Mouse (Mus musculus) urinary bladder, adult 2 months (tissue): ENCODE measurements around the gene Glt1d1. TPM values are rescaled to one million over a fixed set of nuclear protein-coding genes. Genes with fewer than 3 reads are reported as not detected.
"Not testable (repeated sequence)": the region's sequence is repeated elsewhere in the genome, so short reads cannot be mapped to it uniquely, and the experiment has no call there.

Experiments used
- DNase-seq: peaks from one replicate; pipeline ENCODE4 v3.0.0; 2022; ENCODE audit warnings: low spot score
- polyA plus RNA-seq: library from polyadenylated mRNA; depleted of rRNA; stranded (reverse); fragments of >200 nt; gene quantifications from 2 replicates; pipeline ENCODE4 v1.2.3, GENCODE M21; 2012

The Glt1d1 gene
- polyA plus RNA-seq, 1 experiment = 0.08 TPM

DNA sequence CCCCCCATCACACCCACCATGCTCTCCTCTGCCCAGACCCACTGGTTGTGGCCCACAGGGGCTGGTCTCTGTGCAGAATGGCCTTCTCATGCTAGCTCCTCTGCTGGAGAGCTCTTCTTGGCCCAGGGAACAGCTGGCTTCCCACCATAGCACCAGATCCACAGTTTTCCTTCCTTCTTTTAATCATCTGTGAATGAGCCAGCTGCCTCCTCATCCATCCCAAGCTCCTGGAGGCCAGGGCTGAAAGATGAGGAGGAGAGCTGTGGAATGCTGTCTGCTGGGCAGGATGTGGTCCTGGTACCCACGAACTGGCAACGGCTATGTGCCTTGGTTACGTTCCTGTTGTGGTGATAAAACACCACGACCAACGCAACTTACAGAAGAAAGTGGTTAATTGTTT, 67.6 kb downstream of the Glt1d1 start:
- DNase-seq = no peak

DNA sequence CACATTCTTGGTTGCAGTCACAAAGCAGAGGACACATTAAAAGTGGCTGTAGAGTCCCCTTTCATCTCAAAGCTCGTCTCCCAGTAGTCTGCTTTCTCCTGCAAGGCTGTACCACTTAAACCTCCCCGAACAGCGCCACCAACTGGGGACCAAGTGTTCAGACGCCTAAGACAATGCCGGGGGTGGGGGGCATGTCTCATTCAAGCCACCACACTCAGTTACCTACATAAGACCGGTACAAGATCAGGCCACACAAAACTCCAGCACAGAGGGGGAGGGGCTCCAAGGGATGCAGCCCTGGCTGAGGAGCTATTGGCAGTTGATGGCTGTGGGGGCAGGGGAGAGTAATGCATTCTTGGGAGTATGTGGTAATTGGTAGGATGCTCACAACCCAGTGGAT, 68.1 kb downstream of the Glt1d1 start:
- no peak for DNase-seq

DNA sequence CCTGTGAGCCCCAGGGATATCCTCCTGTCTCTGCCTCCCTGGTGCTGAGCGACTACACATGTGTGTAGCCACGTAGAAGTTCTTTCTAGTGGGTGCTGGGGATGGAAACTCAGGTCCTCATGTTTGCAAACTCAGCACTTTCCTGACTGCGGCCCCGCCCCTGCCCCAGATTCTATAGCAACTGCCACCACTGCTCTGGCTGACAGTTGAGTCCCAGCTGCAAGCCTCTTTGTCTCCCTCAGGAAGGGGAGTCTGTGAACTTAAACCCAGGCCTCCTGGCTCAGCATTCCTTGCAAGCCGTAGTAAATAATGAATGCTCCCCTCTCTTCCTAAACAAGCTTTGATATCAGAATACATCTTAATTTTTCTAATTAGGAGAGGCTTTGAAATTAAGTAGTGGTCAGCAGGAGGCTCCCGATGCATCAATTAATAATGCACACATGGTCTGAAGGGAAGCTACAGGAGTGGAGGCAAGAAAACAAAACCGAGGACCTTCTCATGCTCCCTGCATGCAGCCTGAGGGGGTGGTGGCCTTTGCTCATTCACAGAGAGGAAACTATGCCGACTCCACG, 71.6 kb downstream of the Glt1d1 start:
- DNase-seq = no peak

DNA sequence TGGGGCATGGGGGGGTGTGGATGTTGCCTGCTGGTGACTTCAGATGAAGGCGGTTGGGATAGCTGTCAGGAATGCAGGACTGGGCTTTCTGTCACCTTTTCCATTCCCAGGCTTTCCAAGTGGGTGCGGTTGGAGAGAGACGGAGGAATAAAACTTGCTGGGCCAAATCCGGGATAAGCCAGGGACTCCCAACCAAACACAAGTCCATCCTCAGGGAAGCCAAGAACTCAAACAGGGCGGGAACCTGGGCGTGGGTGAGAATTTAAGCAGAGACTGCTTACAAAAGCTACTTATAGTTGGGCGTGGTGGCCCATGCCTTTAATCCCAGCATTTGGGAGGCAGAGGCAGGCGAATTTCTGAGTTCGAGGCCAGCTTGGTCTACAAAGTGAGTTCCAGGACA, 73.2 kb downstream of the Glt1d1 start:
- no peak for DNase-seq

- no peak for DNase-seq
These were observed 73.9 kb downstream of the Glt1d1 start for GRCm38 (mm10) chr5:127705976-127706375.

DNA sequence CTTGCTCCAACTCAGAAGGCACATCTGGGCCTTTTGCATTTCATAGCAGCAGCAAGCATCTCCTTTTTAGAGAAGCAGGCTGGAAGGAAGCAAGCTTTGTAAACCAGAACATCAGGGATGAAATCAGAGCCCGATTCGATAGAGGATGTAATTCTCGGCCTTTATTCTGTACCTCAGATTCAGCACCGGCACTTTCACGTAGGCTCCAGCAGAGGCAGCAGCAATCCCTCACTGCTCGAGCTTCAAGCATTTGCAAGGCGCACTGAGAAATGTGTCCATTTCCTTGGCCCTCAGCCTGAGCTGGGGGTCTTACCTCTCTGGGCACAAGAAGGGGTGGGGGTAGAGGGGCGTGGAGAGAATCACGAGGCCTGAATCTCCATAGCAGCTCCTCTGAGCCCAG, 76.1 kb downstream of the Glt1d1 start:
- no peak for DNase-seq

DNA sequence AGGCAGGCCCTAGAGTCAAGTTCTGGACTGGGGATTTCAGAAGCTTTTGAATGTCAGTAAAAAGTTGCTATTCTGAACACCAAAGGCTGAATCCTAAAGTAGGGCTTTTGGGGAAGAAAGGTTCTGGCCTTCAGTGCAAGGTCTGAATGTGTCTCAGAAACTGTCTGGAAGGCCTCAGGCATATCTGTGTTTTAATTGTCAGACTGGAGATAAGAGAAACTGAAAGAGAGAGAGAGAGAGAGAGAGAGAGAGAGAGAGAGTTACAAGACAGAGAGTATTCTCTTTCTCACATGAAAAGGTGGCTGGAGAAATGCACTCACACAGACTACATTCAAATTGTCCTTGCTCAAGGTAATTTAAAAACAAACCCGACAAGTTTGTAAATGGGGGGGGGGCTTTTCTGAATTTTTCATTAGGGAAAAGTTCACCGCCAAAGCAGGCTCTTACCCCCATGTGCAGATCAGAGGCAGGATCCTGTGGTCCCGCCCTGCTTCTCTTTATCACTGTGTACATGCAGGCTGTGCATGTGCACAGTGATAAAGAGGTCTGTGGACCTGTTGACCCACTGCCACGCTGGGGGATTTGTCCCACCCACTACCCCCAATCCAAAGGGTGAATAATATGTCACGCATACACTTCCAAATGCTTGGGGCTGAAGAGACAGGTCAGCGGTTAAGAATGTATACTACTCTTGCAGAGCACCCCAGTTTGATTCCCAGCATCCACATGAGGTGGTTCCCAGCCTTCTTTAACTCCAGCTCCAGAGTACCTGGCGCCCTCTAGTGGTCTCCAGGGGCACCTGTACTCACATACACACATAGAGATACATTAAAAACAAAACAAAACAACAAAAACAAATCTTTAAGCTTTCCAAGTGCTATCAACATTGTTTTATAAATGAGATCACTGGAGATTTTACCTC, 83.0 kb downstream of the Glt1d1 start:
- no peak for DNase-seq

DNA sequence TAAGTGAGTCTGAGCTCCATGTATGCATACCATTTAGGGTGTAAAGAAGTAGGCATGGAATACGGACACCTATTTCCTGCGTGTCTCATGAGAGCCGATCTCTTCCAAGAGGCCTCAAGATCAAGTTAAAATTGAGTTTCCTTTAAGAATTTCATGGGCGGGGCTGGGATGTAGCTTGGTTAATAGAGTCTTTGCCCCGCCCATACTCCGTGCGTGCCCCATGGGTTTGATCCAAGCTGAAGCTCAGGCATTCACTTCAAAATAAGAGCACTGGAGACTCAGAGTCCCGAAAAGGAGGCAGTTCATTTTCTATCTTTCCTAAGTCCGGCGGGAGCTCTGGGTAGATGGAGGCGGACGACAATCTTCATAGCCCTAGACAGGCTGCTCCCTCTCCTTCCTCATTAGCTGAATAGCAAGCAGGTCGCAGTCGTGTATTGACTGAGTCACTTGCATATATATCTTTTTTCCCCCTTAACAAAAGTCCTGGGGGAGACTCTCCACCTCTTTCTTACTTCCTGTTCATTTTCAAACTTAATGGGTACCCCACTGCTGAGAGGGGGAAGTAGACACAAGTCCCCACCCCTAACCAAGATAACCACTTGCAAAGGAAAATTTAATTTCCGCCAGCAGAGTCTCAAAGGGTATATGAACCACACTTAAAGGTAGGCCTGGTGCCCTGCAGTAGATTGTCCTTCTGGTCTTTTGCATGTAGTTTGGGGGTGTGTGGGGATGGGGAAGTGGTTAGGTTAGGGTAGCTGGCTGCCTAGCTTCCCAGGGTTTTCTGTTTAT, 88.7 kb downstream of the Glt1d1 start:
- DNase-seq = no peak

DNA sequence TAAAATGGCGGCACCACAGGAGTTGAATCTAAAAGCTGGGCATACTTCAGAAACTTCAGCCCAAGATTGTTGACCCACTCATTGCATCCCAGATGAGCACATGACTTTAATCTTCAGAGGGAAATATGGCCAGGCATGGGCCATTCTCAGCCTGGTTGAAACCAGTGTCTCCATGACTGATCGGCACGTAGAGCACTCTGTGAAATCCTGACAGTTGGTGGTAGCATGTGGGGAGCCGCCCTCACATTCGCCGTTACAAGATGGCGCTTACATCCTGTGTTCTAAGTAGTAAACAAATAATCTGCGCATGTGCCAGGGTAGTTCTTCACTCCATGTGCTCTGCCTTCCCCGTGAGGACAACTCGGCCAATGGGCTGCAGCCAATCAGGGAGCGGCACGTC, 90.1 kb downstream of the Glt1d1 start:
- not testable (repeated sequence) for DNase-seq

DNA sequence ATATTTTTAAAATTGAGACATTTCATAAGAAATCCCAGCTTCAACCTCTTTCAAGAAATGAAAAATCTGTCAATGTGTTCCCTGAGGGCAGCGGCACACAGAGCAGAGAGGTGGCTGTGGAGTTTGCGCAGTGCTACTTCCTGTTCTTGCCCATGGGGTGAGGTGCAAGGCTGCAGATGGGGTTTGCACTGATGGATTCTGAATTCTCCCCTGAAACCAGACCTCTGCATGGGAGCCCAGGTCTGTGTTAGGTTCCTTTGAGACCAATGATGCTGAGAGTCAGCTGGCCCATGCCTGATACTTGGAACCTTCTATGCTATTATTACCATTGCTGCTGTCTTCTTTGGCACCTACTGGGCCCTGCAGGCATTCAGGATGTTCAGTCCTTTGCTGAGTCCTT, 98.3 kb downstream of the Glt1d1 start:
- no peak for DNase-seq

- no peak for DNase-seq
These were observed 109.3 kb downstream of the Glt1d1 start for GRCm38 (mm10) chr5:127741331-127741730.

DNA sequence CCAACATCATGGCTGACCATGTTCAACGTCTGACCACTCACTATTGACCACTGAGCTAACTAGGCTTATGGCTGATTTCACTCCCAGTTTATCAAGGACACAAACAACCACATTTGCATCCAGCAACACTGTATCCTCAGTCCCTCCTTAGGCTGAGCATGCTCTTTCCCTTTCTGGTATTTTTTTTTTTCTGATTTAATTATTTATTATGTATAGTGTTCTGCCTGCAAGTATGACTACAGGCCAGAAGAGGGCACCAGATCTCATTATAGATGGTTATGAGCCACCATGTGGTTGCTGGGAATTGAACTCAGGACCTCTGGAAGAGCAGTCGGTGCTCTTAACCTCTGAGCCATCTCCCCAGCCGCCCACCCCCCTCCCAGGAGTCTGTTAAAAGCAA, 117.5 kb downstream of the Glt1d1 start:
- DNase-seq = not testable (repeated sequence)

GRCm38 (mm10) chr5:127751262-127751975, 119.4 kb downstream of the Glt1d1 start:
- DNase-seq = no peak

DNA sequence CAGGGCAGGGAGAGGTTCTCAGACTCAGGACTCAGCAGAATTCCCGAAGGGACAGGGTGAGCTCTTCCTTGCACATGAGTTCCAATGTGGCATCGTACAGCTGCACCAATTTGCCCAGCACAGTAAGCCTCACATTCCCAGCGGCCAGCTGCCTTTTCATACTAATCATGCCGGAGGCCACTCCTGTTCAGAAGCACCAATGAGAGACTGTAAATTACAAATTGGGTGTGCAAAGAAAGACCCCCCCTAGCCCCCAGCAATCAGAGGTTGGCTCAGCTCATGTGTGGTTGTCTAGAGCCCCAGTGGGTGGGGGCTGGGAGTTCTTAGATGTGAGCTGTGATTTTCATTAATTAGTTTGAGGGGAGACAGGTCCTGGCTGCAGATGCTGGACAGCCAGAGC, 123.5 kb downstream of the Glt1d1 start:
- DNase-seq = no peak

DNA sequence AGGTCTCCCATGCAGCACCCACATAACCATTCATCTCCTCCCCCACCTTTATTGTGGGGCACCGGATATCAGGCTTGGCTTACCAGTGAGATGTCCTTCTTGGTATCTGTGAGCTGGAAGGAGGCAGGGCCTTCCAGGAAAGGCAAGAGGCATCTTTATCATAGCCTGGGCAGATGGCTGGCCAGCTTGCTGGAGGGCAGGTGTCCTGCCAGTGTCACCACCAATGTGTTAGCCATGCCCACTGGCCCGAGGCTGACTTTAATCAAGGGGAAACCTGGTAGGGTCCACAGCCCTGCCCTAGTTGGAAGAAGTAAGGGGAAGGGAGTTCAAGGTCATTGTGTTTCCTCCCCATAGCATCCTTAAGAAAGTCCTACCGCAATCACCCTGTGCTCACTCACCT, 123.9 kb downstream of the Glt1d1 start:
- DNase-seq = no peak

DNA sequence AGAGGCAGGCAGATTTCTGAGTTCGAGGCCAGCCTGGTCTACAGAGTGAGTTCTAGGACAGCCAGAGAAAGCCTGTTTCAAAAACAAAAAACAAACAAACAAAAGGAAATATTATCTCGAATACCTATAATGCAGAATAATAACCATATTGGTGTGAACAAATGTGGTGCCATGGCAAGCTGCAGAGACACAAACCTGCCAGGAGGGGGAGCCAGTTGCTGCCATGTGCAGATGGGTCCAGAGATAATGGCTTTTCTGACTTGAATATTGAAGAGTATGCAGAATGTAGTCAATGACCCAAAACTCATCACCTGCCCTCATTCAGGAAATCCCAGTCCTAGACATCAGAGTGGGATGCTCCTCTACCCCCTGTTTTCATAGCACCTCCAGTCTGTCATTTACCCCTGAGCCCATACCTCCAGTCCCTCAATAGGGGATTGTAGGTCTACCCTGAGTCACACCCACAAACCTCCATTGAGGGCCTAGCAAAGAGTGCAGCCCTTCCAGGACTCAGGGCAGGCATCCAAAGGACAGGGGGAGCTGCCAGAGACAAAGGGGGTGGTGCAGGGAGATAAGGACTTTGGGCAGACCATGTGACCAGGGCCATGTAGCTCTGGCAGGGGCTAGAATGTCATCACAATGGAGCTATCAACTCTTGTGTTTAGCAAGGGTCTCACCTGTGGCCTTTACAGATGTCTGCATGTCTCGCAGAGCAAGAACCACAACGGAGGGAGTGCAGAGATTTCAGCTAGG, 124.8 kb downstream of the Glt1d1 start:
- no peak for DNase-seq

DNA sequence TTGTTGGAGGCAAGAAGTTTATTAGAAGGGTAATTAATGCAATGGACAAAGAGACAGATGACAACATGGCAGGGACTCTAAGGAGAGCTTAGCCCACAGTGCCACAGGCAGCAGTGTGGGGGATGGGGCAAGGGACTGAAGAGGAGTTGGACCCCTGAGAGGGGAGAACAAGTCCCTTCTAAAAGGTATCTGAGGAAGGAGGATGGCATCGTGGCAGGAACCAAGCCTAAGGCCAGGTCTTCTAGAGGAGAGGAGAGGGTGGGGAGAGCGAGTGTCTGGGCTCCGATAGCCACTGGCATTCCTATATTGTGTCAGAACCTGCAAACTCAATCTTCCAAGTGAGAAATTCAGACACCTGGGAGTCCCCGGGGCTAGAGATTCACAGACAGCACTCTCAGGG, 126.5 kb downstream of the Glt1d1 start:
- DNase-seq = no peak
